Mouse (Mus musculus): ENCODE measurements at regions not wholly inside any gene's neighbourhood (a gene's known extent, or its start where the extent isn't known, plus 50 kb on each side); places are given as distances from the start of the nearest gene placed in this dataset.

- no peaks in the 10 kb centered on the region for H3K36me3 ChIP-seq (replicated peaks in 1 of 2; ENCODE audit: control insufficient read depth in 1 of 2, insufficient read depth in 1 of 2, low read length in 1 of 2)
- DNase-seq (ENCODE audit: extremely low read depth), result peak; percentile 88
- H3K9me3 ChIP-seq (replicated peaks; ENCODE audit: low read length), result no peaks in the 10 kb centered on the region
- TF ChIP-seq ZNF384 (IDR thresholded peaks at IDR 0.05; ENCODE audit: low read depth, low read length) (peak; percentile 76), MYC (IDR thresholded peaks at IDR 0.05; ENCODE audit: low read depth, low read length) (peak; percentile 90), MAX (IDR thresholded peaks at IDR 0.05; ENCODE audit: low read length) (peak; percentile 80), GABPA (IDR thresholded peaks at IDR 0.05; ENCODE audit: insufficient replicate concordance, low read depth, low read length) (no peak), SIN3A (IDR thresholded peaks at IDR 0.05; ENCODE audit: low read length) (0 out of 2 replicates have a peak, but pooled peaks have one; percentile 44), USF2 (conservative IDR thresholded peaks at IDR 0.05; ENCODE audit: low read depth, low read length) (no peak), USF1 (IDR thresholded peaks at IDR 0.05; ENCODE audit: low read depth, low read length) (no peak), ZKSCAN1 (IDR thresholded peaks at IDR 0.05; ENCODE audit: borderline replicate concordance, low read depth, low read length) (no peak), BHLHE40 (IDR thresholded peaks at IDR 0.05; ENCODE audit: low read depth, low read length) (peak; percentile 94), MEF2A (IDR thresholded peaks at IDR 0.05; ENCODE audit: borderline replicate concordance, low read depth, low read length) (peak; percentile 83; the same call in 1 of the 2 replicates), ELF1 (IDR thresholded peaks at IDR 0.05; ENCODE audit: low read depth, low read length) (peak; percentile 70), HCFC1 (IDR thresholded peaks at IDR 0.05; ENCODE audit: low read depth, low read length) (no peak), MAZ (IDR thresholded peaks at IDR 0.05; ENCODE audit: low read depth, low read length) (peak; percentile 95), IRF4 (IDR thresholded peaks at IDR 0.05; ENCODE audit: low read depth, low read length) (peak; percentile 98), TBP (conservative IDR thresholded peaks at IDR 0.05; ENCODE audit: low read depth, low read length) (peak; percentile 72; the same call in 1 of the 2 replicates), KAT2A (IDR thresholded peaks at IDR 0.05; ENCODE audit: insufficient replicate concordance, low read length) (no peak), RAD21 (IDR thresholded peaks at IDR 0.05; ENCODE audit: low read depth, low read length) (no peak; the same call in 1 of the 2 replicates), JUN (IDR thresholded peaks at IDR 0.05; ENCODE audit: insufficient read depth, low read depth, low read length) (peak; percentile 20; the same call in 1 of the 2 replicates), EP300 (IDR thresholded peaks at IDR 0.05; ENCODE audit: low read length) (peak; percentile 96), MXI1 (IDR thresholded peaks at IDR 0.05; ENCODE audit: low read depth, low read length) (peak; percentile 62), ETS1 (conservative IDR thresholded peaks at IDR 0.05; ENCODE audit: low read depth, low read length) (peak; percentile 85), TCF12 (IDR thresholded peaks at IDR 0.05; ENCODE audit: low read depth, low read length) (0 out of 2 replicates have a peak, but pooled peaks have one; percentile 45), CHD2 (IDR thresholded peaks at IDR 0.05; ENCODE audit: low read length) (peak; percentile 10; the same call in 1 of the 2 replicates), CHD1 (IDR thresholded peaks at IDR 0.05; ENCODE audit: low read depth, low read length) (no peak), UBTF (IDR thresholded peaks at IDR 0.05; ENCODE audit: low read depth, low read length) (no peak), JUND (conservative IDR thresholded peaks at IDR 0.05; ENCODE audit: low read depth, low read length) (0 out of 2 replicates have a peak, but pooled peaks have one; percentile 31), SMC3 (IDR thresholded peaks at IDR 0.05; ENCODE audit: low read depth, low read length) (0 out of 2 replicates have a peak, but pooled peaks have one; percentile 6)
- H3K4me2 ChIP-seq (ENCODE audit: insufficient read depth, low read depth, poor library complexity, severe bottlenecking), result peak overlapping the region; percentile 16
- no peak overlapping the region for H3K27ac ChIP-seq (ENCODE audit: insufficient read depth, low read depth)
- dilution Hi-C loops (cut with MboI; ENCODE audit: extremely low pct_ligation_motif_present, extremely low pct_unique_long_range_greater_than_20kb, low sequenced_read_pairs) (no loop called here), in situ Hi-C loops (cut with MboI; ENCODE audit: low pct_ligation_motif_present, low pct_unique_long_range_greater_than_20kb, low sequenced_read_pairs) (no loop called here)
- H3K27me3 ChIP-seq (replicated peaks), result no peaks in the 10 kb centered on the region
- peak overlapping the region; percentile 7 for H3K9ac ChIP-seq (ENCODE audit: insufficient read depth, low read depth)
- no peak overlapping the region for H3K4me3 ChIP-seq (replicated peaks in 1 of 3; ENCODE audit: low read depth in 2 of 3, low read length in 2 of 3, poor library complexity in 1 of 3)
- H3K4me1 ChIP-seq (ENCODE audit: control insufficient read depth in 1 of 2, insufficient read depth in 2 of 2), result peaks cover 11 to 40% of the 10 kb centered on the region in 2 experiments; a peak in 3 of 4 replicates
- no peaks in the 10 kb centered on the region for H3K79me2 ChIP-seq (replicated peaks; ENCODE audit: control insufficient read depth, extremely low read depth, insufficient read depth, poor library complexity, severe bottlenecking)
Observed at GRCm38 (mm10) chr10:14207616-14208015, 241.7 kb downstream of the Hivep2 start.
